Mouse (Mus musculus): ENCODE results near the gene Dlk1. TPM values are rescaled to one million over a fixed set of nuclear protein-coding genes. Genes with fewer than 3 reads are reported as not detected.
A peak's percentile ranks its signal among the peaks of the same experiment; 100 is the strongest.

Gene Dlk1
- polyA plus RNA-seq, 1 experiment from 2014 or later = 182 TPM

GRCm38 (mm10) chr12:109495016-109495644 is 42.5 kb downstream of the Dlk1 start:
- Histone ChIP-seq H3K36me3 (no peaks in the 10 kb centered on the region), H3K9ac (no peak overlapping the region), H3K4me1 (peaks cover 20% of the 10 kb centered on the region), H3K27ac (no peak overlapping the region), H3K9me3 (replicated peaks) (no peaks in the 10 kb centered on the region), H3K4me3 (replicated peaks) (no peak overlapping the region), H3K27me3 (no peaks in the 10 kb centered on the region), H3K4me2 (no peak overlapping the region)
- ATAC-seq (replicated peaks; ENCODE audit: low FRiP score) = no peak
- WGBS = 79% methylated on average over 20 of the region's 20 CpGs

- ATAC-seq (replicated peaks; ENCODE audit: low FRiP score) = peak; percentile 76
- Histone ChIP-seq H3K27ac (no peak overlapping the region), H3K27me3 (no peaks in the 10 kb centered on the region), H3K36me3 (no peaks in the 10 kb centered on the region), H3K9ac (no peak overlapping the region), H3K4me2 (no peak overlapping the region), H3K4me3 (replicated peaks) (no peak overlapping the region), H3K4me1 (peaks cover 20% of the 10 kb centered on the region), H3K9me3 (replicated peaks) (no peaks in the 10 kb centered on the region)
- WGBS = 20% methylated on average over 6 of the region's 6 CpGs
These were observed 43.8 kb downstream of the Dlk1 start for GRCm38 (mm10) chr12:109496397-109496796.

GRCm38 (mm10) chr12:109500992-109501391 is 48.4 kb downstream of the Dlk1 start:
- Histone ChIP-seq H3K4me3 (replicated peaks) (no peak overlapping the region), H3K27ac (no peak overlapping the region), H3K9ac (no peak overlapping the region), H3K36me3 (no peaks in the 10 kb centered on the region), H3K4me1 (peaks cover 14% of the 10 kb centered on the region), H3K9me3 (replicated peaks) (no peaks in the 10 kb centered on the region), H3K4me2 (no peak overlapping the region), H3K27me3 (no peaks in the 10 kb centered on the region)
- 0 out of 2 replicates have a peak, but pooled peaks have one; percentile 53 for ATAC-seq (replicated peaks; ENCODE audit: low FRiP score)
- 56% methylated on average over 4 of the region's 4 CpGs for WGBS

DNA sequence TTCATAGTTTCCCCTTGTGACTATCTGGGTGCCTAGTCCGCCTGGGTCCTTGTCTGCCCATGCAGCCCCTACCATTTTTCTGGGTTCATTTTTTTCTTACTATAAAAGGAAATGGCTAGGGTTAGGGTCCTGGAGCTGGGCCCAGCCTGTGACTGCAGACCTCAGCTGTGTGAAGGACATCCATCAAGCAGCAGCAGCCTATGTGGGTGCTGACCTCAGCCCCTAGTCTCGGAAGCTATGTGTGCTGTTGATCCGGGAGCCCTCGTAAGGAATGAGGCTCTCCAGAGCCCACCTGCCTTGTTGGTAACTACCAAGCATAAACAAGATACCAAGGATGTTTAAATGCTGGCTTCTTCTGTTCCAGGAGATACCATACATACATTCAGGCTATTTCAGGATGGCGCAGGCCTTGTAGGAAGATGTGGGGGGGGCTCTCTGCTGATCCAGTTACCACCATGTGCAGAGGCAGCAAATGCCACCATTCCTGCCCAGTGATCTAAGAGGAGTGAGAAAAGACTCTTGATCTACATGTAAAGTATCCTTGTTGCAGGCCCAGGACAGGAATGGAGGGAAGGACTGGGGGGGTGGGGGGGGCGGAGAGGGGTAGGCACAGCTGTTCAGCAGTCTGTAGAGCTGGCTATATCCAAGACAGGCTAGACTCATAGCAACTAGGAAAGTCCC is 49.9 kb downstream of the Dlk1 start:
- H3K9ac ChIP-seq = no peak overlapping the region
- no peak overlapping the region for H3K4me2 ChIP-seq
- no peak for ATAC-seq (replicated peaks; ENCODE audit: low FRiP score)
- 81% methylated on average over 6 of the region's 6 CpGs for WGBS
- 0 out of 2 replicates have a peak, but pooled peaks cover 2% of the 10 kb centered on the region for H3K4me1 ChIP-seq
- H3K27me3 ChIP-seq = 0 out of 2 replicates have a peak, but pooled peaks cover under 1% of the 10 kb centered on the region
- no peak overlapping the region for H3K4me3 ChIP-seq (replicated peaks)
- no peaks in the 10 kb centered on the region for H3K36me3 ChIP-seq
- H3K9me3 ChIP-seq (replicated peaks) = no peaks in the 10 kb centered on the region
- H3K27ac ChIP-seq = no peak overlapping the region

DNA sequence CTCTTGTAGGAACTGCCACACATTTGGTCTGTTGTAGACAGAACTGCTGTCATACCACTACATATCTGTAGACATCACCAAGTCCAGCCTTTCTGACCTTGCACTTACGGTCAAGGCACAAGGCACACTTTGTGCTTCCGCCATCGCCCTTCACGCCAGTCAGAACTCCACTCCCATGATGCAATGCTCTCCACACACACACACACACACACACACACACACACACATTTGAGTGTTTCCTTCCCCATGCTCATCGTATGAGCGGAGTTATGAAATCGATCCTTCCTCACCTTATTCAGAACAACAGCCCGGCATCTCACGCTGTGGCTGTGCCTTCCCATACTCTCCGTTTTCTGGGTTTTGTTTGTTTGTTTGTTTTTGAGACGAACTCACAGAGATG is 55.1 kb downstream of the Dlk1 start:
- Histone ChIP-seq H3K4me3 (replicated peaks) (no peak overlapping the region), H3K4me1 (peaks cover 38% of the 10 kb centered on the region), H3K27me3 (peaks cover 17% of the 10 kb centered on the region; the same call in 1 of the 2 replicates), H3K9ac (no peak overlapping the region), H3K4me2 (no peak overlapping the region), H3K36me3 (no peaks in the 10 kb centered on the region), H3K27ac (no peak overlapping the region), H3K9me3 (replicated peaks) (no peaks in the 10 kb centered on the region)
- no peak for ATAC-seq (replicated peaks; ENCODE audit: low FRiP score)
- WGBS = 81% methylated on average over 11 of the region's 11 CpGs

DNA sequence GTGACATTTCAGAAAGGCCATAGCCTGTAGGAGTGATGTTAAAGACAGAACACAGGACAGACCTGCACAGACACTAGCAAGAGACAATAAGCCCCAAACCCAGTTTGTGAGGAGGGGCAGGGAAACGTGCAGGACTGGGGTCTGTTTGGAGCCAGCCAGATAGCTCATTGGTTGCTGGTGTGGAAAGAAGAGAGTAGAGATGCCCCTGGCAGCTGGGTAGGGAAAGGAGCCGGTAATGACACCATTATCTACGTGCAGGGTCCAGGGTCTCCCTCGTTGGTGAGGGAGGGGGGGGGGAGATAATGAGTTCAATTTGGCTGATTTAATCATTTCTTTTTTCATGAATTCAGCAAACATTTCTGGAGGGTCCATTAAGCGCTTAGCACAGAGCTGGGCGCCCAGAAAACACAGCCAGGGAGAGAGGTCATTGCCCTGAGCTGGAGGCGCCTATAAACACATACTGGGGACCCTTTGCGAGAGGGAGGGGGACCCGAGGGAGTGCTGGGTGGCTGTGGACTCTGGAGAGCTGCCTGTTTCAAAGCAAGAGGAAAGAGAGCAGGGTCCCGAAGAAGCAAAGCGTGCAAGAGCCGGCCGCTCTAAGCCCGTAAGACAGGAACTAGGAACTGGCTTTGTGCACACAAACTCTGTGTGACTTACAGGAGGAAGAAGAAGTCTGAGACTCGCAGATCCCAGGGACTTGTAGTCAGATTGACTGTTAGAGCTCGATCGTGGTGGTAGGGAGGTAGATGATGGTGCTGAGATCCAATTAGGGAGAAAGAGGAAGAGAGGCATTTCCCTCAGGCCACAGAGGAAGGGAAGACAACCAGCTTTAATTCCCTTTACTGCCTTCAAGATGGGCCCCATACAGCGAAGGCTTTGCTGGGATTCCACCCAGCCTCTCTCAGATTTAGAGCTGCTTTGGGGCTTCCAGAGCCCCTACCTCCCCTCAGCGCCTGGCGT is 56.2 kb downstream of the Dlk1 start:
- no peak overlapping the region for H3K4me2 ChIP-seq
- ATAC-seq (replicated peaks; ENCODE audit: low FRiP score) = no peak
- no peak overlapping the region for H3K4me3 ChIP-seq (replicated peaks)
- no peaks in the 10 kb centered on the region for H3K36me3 ChIP-seq
- no peak overlapping the region for H3K9ac ChIP-seq
- peaks cover 45% of the 10 kb centered on the region for H3K4me1 ChIP-seq
- peaks cover 17% of the 10 kb centered on the region; the same call in 1 of the 2 replicates for H3K27me3 ChIP-seq
- H3K27ac ChIP-seq = no peak overlapping the region
- H3K9me3 ChIP-seq (replicated peaks) = no peaks in the 10 kb centered on the region
- 18% methylated on average over 20 of the region's 20 CpGs for WGBS

- Histone ChIP-seq H3K4me3 (replicated peaks) (no peak overlapping the region), H3K9ac (no peak overlapping the region), H3K36me3 (no peaks in the 10 kb centered on the region), H3K27me3 (peaks cover 17% of the 10 kb centered on the region; the same call in 1 of the 2 replicates), H3K9me3 (replicated peaks) (no peaks in the 10 kb centered on the region), H3K27ac (no peak overlapping the region), H3K4me2 (no peak overlapping the region), H3K4me1 (peaks cover 45% of the 10 kb centered on the region)
- ATAC-seq (replicated peaks; ENCODE audit: low FRiP score) = 0 out of 2 replicates have a peak, but pooled peaks have one; percentile 34
- 26% methylated on average over 9 of the region's 9 CpGs for WGBS
These were observed 57.0 kb downstream of the Dlk1 start for GRCm38 (mm10) chr12:109509531-109510137.

GRCm38 (mm10) chr12:109510247-109510646 is 57.6 kb downstream of the Dlk1 start:
- peaks cover 17% of the 10 kb centered on the region; the same call in 1 of the 2 replicates for H3K27me3 ChIP-seq
- no peak overlapping the region for H3K27ac ChIP-seq
- no peak overlapping the region for H3K4me3 ChIP-seq (replicated peaks)
- H3K4me1 ChIP-seq = peaks cover 45% of the 10 kb centered on the region
- 71% methylated on average over 8 of the region's 8 CpGs for WGBS
- no peak overlapping the region for H3K4me2 ChIP-seq
- H3K9me3 ChIP-seq (replicated peaks) = no peaks in the 10 kb centered on the region
- no peaks in the 10 kb centered on the region for H3K36me3 ChIP-seq
- no peak for ATAC-seq (replicated peaks; ENCODE audit: low FRiP score)
- no peak overlapping the region for H3K9ac ChIP-seq

- no peaks in the 10 kb centered on the region for H3K36me3 ChIP-seq
- no peak overlapping the region for H3K4me2 ChIP-seq
- no peaks in the 10 kb centered on the region for H3K9me3 ChIP-seq (replicated peaks)
- no peak overlapping the region for H3K27ac ChIP-seq
- H3K27me3 ChIP-seq = peaks cover 17% of the 10 kb centered on the region; the same call in 1 of the 2 replicates
- peaks cover 46% of the 10 kb centered on the region for H3K4me1 ChIP-seq
- WGBS = 75% methylated on average over 8 of the region's 8 CpGs
- ATAC-seq (replicated peaks; ENCODE audit: low FRiP score) = no peak
- no peak overlapping the region for H3K9ac ChIP-seq
- no peak overlapping the region for H3K4me3 ChIP-seq (replicated peaks)
These were observed 58.8 kb downstream of the Dlk1 start for GRCm38 (mm10) chr12:109511456-109511855.

- 16% methylated on average over 13 of the region's 13 CpGs for WGBS
- peaks cover 17% of the 10 kb centered on the region; the same call in 1 of the 2 replicates for H3K27me3 ChIP-seq
- H3K4me3 ChIP-seq (replicated peaks) = no peak overlapping the region
- H3K4me1 ChIP-seq = peaks cover 53% of the 10 kb centered on the region
- no peak overlapping the region for H3K9ac ChIP-seq
- H3K27ac ChIP-seq = 0 out of 2 replicates have a peak overlapping the region, but pooled peaks have one; percentile 48
- H3K4me2 ChIP-seq = no peak overlapping the region
- no peaks in the 10 kb centered on the region for H3K36me3 ChIP-seq
- H3K9me3 ChIP-seq (replicated peaks) = no peaks in the 10 kb centered on the region
- peak; percentile 35; the same call in 1 of the 2 replicates for ATAC-seq (replicated peaks; ENCODE audit: low FRiP score)
These were observed 59.7 kb downstream of the Dlk1 start for GRCm38 (mm10) chr12:109512151-109512907.
